ENCODE assay signal across 16 mouse cellular contexts in the genomic region with DNA sequence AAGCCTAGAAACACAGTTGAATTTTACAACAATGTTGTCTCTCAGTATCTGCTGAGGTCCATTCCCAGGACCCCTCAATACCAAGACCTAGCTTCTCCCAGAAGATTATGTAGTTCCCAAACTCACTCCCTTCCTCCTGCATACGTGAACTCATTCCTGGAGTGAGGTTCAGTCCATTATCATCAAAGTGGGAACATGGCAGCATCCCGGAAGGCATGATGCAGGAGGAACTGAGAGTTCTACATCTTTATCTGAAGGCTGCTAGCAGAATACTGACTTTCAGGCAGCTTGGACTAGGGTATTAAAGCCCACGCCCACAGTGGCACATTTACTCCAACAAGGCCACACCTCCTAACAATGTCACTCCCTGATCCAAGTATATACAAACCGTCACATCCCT.
"Had no signal": no experiment of that assay in that cellular context is flagged by ENCODE, and none has a peak within 500 bp of the region (broad histone marks: within the 10 kb centered on the region; RNA-seq: fewer than 3 reads in every experiment).

No protein-coding gene starts in this region.

- H3K9me3 ChIP-seq: neural tube, embryonic 12.5 days; neural tube, embryonic 13.5 days; neural tube, embryonic 15.5 days; stomach, embryonic 15.5 days had no signal

- H3K36me3 ChIP-seq: neural tube, embryonic 12.5 days; neural tube, embryonic 13.5 days; neural tube, embryonic 15.5 days; stomach, embryonic 15.5 days had no signal

- H3K4me1 ChIP-seq: stomach, embryonic 15.5 days had no signal

- H3K4me3 ChIP-seq: neural tube, embryonic 12.5 days; neural tube, embryonic 13.5 days; neural tube, embryonic 15.5 days; stomach, embryonic 15.5 days had no signal

- DNase-seq: retina, postnatal 1 day; right cerebral cortex, adult 18-20 months; right cerebral cortex, postnatal 14 days; right cerebral cortex, postnatal 25 days; right cerebral cortex, postnatal 4 days; spleen, adult 18-20 months; thymus, adult 18-20 months; thymus, adult 2 months; thymus, postnatal 14 days; thymus, postnatal 25 days; thymus, postnatal 36 days; thymus, postnatal 4 days had no signal

- H3K27ac ChIP-seq: neural tube, embryonic 12.5 days; neural tube, embryonic 13.5 days; neural tube, embryonic 15.5 days; stomach, embryonic 15.5 days had no signal

- H3K4me2 ChIP-seq: neural tube, embryonic 12.5 days; neural tube, embryonic 13.5 days; neural tube, embryonic 15.5 days; stomach, embryonic 15.5 days had no signal

- H3K27me3 ChIP-seq: neural tube, embryonic 12.5 days; neural tube, embryonic 13.5 days; neural tube, embryonic 15.5 days; stomach, embryonic 15.5 days had no signal

- H3K9ac ChIP-seq: neural tube, embryonic 12.5 days; neural tube, embryonic 13.5 days; neural tube, embryonic 15.5 days; stomach, embryonic 15.5 days had no signal
